Mouse (Mus musculus) T-cell, adult 2 months (primary cell): ENCODE results near the gene Phf21a.
A peak's percentile ranks its signal among the peaks of the same experiment; 100 is the strongest.

ENCODE experiments used
- DNase-seq: peaks from one replicate; pipeline ENCODE4 v3.0.0; 2022; ENCODE audit warnings: low spot score

Phf21a gene

GRCm38 (mm10) chr2:92092817-92093216 lies at the start of gene Phf21a:
Gene Phf21a (plus strand): TSS chr2:92093117.
- DNase-seq: no peak

DNA sequence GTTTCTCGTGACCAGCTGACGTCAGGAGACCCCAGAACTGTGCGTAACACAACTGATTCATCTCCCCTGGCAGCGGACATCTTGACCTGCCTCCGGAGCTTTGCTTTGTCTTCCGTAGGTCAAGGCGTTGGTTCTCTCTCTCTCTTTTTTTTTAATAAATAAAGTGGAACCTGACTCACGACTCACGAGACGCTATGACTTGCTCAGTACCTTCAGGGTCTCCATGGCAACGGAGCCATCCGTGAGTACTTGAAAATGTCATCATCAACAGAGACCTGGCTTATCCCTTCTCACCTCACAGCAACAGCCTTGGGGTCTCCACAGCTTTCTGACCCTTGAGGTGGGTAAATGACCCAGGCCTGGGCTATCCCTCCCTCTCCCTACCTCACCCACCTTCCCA lies 49.6 kb upstream of the Phf21a start:
- no peak for DNase-seq

GRCm38 (mm10) chr2:92047601-92048000 lies 45.3 kb upstream of the Phf21a start:
- no peak for DNase-seq

GRCm38 (mm10) chr2:92048034-92048690 lies 44.8 kb upstream of the Phf21a start:
- no peak for DNase-seq

DNA sequence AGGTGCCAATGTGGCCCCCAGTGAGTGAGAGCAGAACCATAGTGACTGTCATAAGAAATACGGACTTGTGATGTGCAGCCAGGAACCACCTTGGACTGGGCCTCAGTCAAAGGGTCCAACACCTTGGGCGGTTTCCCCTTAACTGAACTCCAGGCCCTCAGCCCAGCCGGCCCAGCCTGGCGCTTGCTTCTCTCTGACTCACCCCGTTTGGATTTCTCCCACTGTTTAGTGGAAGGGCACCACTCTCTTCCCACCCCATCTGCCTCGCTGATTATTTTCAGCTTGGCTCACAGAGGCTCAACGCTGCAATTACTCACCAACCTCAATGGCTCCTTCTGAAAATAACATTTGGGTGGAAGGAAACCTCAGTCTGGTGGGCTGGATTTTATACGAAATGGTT lies 40.7 kb upstream of the Phf21a start:
- DNase-seq: no peak

DNA sequence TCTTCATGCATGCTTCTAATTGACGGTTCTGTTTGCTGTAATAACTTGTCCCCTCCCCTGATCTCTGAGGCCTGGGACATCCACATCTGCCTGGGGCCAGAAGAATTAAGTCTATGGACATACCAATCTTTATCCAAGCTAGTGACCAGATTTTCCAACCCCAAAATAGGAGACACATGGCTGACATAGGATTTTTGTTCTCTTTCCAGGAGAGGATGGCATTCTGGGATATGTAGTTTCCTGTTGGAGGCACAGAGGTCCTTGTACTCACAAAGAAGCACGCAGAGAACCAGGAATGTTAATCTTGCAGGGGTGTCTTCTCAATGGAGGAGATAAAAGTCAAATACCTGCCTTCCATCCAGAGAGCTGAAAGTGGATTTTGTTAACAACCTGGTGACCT lies 40.2 kb upstream of the Phf21a start:
- DNase-seq: no peak

GRCm38 (mm10) chr2:92055101-92055813 lies 37.7 kb upstream of the Phf21a start:
- DNase-seq: peak; percentile 86

DNA sequence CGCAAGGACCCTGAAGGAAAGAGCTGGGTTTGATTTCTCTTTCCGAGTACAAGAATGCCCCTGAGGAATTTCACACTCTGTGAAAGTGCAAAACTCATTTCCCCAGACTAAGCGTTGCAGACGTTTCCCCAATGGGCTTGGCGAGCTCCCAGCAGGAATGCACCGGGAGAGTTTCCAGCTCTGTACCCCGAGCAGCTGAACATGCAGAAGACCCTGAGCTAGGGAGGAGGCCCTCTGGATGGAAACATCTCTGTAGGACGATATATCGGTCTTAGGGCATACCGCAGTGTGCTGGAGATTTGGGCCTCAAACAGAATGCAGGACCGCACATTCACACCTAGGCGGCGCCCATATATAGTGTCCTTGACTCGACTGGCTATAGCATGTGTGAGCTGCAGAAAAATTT lies 37.1 kb upstream of the Phf21a start:
- peak; percentile 43 for DNase-seq

DNA sequence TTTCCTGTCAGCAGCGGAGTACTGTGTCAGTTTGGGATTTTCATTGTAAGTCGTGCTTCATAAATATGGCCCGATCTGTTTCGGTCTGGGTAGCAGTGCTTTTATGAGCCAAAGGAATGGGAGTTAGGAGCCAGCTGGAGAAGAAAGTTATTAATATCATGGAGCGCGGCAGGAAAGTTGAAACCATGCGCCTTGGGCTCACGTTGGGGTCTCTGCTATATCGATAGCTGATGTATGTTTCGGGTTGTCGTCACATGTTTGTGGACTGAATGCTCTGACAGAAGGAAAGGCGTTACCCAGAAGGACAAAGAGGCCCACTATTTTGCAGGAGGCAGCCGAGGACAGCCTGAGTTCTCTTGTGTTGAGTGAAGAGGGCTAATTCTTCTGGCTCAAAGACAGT lies 36.2 kb upstream of the Phf21a start:
- no peak for DNase-seq

- DNase-seq: peak; percentile 71
Observed at GRCm38 (mm10) chr2:92058469-92058868, 34.4 kb upstream of the Phf21a start.

DNA sequence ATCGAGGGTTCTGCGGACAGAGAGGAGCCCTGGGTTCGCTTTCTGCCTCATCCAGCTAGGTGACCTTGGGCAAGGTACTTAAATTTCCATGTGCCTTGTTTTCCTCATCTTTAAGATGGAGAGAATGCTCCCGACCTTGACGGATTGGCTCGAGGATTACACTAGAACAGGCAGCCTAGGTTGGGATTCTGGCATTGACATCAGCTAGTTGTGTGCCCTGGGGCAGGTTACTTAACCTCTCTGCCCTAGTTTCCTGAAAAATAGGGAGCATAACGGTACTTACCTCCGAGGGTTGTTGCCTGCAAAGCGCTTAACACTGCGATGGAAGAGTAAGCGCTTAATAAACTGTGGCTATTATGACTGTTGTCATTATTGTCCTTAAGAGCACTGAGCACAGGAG lies 34.0 kb upstream of the Phf21a start:
- DNase-seq: no peak

DNA sequence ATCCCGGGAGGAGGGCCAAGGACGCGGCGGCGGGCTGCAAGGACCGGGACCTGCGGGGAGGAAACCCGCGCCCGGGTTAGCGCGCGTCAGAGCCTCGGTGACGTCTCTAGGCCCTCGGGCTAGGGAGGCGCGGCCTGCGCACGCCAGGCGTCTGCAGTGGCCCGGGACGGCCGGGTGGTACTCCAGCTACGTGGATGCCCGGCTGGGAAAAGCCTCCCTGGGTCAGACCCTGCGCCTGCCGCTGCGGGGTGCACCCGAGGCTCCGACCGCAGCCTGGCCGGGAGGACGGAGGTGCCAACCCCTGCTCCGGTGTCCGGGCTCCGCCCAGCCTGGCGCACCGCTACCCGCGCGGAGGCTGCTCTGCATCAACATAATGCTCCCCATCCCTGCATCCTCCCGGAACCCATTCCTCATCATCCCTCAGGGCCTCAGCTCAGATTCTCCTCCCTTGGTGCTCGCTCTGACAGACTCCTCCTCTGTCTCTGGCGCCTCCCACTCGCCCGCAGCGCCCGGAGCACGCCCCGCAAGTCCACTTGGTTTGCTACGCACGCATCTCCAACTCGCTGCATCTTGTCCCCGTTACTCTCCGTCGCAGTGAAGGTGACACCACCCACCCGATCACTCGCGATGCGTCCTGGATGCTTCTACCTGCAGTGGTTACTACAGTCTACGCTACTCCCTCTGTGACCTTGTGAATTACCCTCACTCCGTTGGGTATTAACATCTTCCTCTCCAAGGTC lies 33.3 kb upstream of the Phf21a start:
- peak; percentile 61 for DNase-seq

DNA sequence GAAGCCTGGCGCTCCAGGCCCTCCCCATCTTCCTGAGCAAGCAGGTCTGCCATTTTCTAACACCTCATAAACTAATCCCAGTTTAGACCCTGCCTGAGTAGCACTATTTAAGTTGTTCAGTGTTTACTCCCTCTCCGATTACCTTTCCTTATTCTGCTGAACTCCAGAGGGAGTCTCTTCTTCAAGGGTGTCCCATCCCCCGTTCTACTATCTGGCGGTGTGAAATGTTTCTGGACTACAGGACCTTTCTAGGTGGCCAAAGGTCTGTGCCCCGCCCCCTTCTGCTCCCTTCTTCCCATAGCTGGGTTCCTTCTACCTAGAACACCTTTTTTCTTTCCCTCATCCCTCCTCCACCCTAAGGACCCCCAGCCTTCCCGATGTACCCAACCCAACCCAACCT lies 32.6 kb upstream of the Phf21a start:
- DNase-seq: no peak

DNA sequence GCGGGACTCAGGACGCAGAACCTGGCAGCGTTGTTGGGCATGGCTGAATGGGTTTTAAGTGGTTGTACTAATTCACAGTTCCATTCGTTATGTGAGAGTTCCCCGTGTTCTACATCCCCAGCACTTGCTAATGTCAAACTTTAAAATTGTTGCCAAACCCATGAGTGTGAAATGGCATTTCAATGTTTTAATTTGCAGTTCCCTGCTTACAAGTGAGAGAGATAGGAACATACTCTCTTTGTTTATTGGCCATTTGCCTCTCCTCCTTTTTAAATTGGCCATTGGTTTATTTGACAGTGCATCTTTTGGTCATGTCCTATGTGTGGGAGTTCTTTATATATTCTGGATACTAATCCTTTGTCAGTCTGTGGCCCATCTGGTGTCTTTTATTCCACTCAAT lies 31.6 kb upstream of the Phf21a start:
- DNase-seq: no peak

- no peak for DNase-seq
Observed at GRCm38 (mm10) chr2:92063106-92063505, 29.8 kb upstream of the Phf21a start.

DNA sequence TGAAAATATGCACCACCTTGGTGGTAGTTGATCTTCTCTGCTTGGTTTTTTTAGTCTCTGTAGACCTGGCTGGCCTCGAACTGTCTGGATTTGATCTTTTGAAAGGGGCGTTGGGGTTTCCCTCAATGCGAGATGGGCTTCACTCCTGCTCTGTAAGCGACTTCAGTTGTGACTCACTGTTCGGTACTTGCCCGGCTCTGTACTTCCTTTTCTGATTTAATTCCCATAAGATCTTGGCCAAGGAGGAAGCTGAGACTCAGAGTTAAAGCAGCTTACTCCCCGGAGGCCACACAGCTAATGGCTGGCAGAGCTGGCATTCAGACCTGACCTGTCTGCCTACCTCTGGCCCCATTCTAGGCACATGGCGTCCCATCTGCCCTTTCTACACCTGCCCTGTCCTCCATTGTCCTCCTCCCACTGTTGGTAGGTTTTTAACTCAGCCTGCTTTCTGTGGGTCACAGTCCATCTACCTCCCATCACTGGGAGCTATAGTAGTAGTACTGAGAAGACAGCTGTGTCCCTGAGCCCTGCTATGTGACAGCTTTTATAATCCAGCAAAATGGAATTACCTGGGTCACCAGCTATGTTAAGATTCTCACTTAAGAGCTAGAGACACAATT lies 27.5 kb upstream of the Phf21a start:
- no peak for DNase-seq

GRCm38 (mm10) chr2:92065938-92066337 lies 27.0 kb upstream of the Phf21a start:
- DNase-seq: no peak

DNA sequence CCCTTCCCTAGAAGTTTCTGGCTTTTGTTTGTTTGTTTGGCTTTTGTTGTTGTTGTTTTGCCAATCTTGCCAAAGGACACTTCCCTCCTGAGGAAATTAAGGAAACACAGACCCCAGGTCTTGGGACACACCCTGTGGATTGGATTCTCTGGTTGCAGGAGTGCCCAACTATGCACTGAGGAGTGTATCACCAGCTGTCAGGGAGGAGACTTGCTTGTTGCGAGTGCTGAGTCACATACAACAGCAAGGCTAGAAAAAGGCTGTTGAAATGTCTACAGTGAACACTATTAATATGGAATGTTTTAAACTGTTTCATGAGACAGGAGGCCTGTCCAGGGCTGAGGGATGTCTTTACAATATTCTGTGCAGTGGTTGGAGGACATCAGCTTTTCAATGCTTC lies 26.0 kb upstream of the Phf21a start:
- no peak for DNase-seq

GRCm38 (mm10) chr2:92067600-92067999 lies 25.3 kb upstream of the Phf21a start:
- DNase-seq: no peak

DNA sequence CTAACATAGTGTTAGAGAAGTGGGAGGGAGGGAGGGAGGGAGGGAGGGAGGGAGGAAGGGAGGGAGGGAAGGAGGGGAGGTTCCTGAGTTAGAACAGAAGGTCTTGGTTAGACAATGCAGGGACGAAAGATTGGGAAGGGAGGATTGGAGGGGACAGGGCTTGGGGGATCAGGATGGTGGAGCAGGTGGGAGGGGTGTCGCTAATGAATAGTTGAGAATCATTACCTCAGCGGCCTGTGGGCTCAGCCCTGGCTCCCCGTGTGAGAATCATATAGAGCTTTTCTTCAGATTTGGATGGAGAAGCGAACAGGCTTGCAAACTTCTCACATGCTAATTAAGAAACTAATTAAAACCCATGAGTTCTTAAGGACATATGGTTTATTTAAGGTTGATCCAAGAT lies 23.3 kb upstream of the Phf21a start:
- no peak for DNase-seq

- DNase-seq: no peak
Observed at GRCm38 (mm10) chr2:92071143-92071542, 21.8 kb upstream of the Phf21a start.

GRCm38 (mm10) chr2:92076086-92076692 lies 16.7 kb upstream of the Phf21a start:
- DNase-seq: no peak
